Mouse (Mus musculus) c-Kit-positive CD71-negative TER-119-negative erythroid progenitor cells, embryonic 14.5 days (primary cell): ENCODE measurements around the gene Ankrd52.

ENCODE experiments used
- DNase-seq: peaks from one replicate; pipeline ENCODE4 v3.0.0-alpha.2; 2013; ENCODE audit warnings: low read depth

The Ankrd52 gene

DNA sequence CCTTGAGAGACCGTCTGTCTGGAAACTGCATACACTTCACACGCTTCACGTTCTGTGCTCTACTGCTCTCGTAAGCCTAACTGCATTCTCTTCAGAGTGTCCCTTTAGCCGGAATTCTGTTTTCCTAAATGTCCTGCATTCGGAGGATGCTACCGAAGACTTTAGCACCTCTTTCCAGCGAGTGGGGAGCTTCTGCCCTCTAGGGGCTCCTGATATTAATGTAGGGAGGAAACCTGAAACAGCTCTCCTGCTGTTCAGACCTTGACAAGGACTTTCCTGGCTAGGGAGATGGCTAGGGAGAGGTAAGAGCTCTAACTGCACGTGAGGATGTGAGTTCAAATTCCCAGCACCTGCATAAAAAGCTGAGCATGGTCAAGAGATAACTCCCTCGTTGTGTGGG is 63.5 kb downstream of the Ankrd52 start:
- no peak for DNase-seq

- no peak for DNase-seq
These were observed 64.6 kb downstream of the Ankrd52 start for GRCm38 (mm10) chr10:128441324-128442119.

DNA sequence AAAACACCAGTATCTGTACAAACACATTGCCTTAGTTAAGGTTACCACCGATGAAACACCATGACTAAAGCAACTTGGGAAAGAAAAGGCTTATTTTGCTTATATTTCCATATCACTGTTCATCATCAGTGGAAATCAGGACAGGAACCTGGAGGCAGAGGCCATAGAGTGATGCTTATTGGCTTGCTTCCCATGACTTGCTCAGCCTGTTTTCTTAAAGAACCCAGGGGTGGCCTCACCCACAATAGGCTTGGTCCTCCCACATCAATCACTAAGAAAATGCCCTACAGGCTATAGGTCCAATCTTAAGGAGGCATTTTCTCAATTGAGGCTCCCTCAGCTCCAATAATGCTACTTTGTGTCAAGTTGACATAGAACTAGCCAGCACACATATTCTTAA is 65.8 kb downstream of the Ankrd52 start:
- DNase-seq, result no peak

GRCm38 (mm10) chr10:128444354-128444753 is 67.4 kb downstream of the Ankrd52 start:
- no peak for DNase-seq

DNA sequence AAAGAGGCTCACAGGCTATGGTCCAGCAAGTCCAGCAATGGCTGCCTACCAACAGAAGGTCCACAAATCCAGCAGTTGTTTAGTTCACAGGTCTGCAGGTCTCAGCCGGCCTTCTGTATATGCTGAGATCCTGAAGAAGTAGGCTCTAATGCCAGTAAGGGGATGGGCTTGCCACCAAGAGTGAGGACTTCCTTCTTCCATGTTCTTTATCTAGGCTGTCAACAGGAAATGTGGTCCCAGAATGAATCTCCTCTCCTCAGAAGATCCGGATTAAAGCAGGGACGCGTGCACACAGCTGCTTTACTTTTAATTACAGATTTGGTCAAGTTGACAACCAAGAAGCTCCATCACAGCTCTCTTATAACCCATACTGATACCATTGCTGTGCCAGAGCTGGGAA is 68.5 kb downstream of the Ankrd52 start:
- DNase-seq, result no peak

GRCm38 (mm10) chr10:128451014-128451413 is 74.1 kb downstream of the Ankrd52 start:
- DNase-seq, result no peak

DNA sequence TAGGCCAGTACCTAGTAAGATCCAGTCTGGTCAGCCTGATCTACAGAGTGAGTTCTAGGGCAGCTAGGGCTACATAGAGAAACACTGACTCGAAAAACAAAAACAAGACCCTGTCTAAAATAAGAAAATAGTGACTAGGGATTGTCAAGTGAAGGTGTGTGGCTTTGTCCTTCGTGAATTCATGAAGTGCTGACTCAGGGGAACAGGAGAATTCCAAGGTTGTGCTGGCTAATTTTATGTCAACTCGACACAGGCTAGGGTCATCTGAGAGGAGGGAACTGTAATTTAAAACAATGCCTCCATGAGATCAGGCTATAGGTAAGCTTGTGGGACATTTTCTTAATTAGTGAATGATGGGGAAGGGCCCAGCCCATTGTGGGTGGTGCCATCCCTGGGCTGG is 77.6 kb downstream of the Ankrd52 start:
- DNase-seq, result no peak

DNA sequence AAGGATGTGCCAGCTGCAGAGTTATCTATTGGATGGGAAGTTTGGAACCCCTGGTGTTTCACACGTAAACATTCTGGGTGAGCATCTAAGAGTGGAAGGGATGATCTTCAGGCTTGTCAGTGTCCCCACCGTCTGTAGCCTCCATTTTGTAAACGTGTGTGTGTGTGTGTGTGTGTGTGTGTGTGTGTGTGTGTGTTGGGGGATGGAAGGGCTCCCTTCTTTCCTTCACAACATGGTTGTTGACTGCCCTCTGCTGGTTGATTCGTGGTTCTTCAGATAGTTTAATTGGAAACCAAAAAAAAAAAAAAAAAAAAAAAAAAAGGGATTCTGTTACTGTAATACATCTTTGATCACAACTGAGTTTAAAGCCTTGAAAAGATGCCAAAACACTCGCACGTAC is 78.4 kb downstream of the Ankrd52 start:
- DNase-seq, result peak; percentile 73

GRCm38 (mm10) chr10:128457676-128458075 is 80.8 kb downstream of the Ankrd52 start:
- DNase-seq, result no peak
